Mouse (Mus musculus): Measurements from ENCODE around the gene Ppp1r9b.

Gene Ppp1r9b

DNA sequence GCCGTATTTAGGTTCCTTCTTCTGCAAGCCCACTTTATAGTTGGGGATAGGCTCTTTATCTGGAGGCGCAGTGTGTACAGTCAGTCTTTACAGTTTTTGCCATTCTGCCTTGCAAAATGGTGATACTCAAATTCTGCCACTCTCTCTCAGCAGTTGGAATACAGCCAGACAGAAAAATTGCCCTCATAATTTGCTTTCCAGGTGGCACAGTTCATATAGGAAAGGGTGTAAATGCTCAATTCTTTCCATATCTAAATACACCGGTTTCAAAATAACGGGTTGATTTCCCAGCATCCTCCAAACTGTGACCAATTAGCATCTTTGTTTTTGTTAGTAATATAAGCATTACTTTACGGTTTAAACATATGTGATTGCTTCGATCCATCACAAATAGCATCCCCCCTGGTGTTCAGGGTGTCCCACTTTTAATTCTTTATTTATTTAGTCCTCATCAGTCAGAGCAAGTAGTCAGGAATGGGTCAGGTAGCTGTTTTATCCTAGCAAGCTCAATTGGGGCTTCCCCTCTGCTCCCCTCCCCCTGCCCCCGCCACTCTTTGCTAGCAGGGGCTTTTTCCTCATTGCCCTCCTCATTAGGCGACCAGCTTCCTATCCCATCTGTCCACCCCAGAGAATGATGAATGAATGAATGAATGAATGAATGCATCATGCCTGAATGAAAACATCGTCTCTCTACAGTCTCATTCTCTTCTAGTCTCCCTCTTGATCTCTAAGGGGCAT lies 12.5 kb upstream of the Ppp1r9b start:
- no peak for DNase-seq (ENCODE audit: low spot score)

GRCm38 (mm10) chr11:94978947-94979346 lies 11.9 kb upstream of the Ppp1r9b start:
- DNase-seq (ENCODE audit: low spot score) = peak; percentile 92

DNA sequence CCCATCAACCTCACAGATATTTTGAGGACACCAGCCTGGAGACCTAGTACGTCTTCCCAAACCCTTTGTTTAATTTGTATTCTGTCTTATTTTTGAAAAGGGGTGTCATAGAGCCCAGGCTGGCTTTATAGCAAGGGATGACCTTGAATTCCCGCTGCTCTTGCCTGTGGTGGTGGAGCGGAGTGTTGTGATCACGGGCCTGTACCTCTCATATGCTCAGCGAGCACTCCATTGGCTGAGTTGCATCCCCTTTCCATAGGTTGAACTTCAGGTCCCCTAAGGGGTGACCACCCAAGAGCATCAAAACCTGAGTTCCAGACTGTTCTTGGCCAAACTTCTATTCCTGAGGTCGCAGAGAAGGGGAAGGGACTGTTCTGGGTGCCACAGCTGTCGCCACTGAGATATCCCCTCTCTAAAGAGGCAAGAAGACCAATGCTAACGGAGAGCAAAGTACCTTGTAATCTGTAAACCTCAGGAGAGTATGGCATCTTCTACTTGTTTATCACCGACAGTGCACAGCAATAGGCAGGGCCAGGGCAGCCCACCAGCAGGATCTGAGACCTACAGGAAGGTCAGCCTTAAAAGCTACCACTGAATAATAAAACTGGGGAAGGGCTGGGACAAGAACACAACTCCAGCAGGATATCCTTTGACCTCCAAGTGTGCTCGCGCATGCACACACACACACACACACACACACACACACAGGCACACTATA lies 11.2 kb upstream of the Ppp1r9b start:
- no peak for DNase-seq (ENCODE audit: low spot score)

DNA sequence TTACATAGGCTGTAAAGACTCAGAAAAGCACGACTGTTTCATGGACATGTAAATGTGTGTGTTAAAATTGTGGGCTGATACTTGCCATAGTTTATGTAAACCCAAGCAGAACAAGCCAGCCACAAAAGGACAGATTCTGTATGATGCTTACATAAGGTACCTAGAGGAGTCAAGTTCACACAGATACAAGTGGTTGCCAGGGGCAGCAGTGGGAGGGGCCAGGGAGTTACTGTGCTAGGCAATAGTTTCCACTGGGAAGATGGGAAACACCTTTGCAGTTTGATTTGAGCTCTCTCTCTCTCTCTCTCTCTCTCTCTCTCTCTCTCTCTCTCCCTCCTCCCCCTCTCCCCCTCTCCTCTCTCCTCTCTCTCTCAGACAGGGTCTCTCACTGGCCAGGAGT lies 5.7 kb upstream of the Ppp1r9b start:
- no peak for DNase-seq (ENCODE audit: low spot score)

GRCm38 (mm10) chr11:94985822-94986221 lies 5.0 kb upstream of the Ppp1r9b start:
- no peak for DNase-seq (ENCODE audit: low spot score)

- DNase-seq (ENCODE audit: low spot score) = no peak
These were observed 4.4 kb upstream of the Ppp1r9b start for GRCm38 (mm10) chr11:94986435-94986834.

GRCm38 (mm10) chr11:94987341-94987740 lies 3.5 kb upstream of the Ppp1r9b start:
- DNase-seq (ENCODE audit: low spot score) = no peak

DNA sequence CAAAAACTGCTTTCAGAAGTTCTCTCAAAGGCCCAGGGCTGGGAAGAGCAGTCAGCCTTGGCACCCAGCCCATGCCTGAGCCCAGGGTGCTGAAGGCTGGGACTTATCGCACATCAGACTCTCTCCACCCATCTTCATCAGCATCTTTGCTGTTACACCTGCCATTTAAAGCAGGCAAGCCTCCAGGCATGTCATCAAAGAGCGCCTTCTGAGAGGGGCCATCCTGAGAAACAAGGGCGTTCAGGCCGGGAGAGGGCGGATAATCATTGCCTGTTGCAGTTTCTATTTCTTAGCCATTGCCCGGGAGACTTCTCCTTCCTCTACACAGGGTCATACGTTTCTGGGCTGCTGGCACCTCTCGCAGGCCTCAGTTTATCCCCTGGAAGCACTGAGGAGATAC lies 3.0 kb upstream of the Ppp1r9b start:
- DNase-seq (ENCODE audit: low spot score) = no peak

DNA sequence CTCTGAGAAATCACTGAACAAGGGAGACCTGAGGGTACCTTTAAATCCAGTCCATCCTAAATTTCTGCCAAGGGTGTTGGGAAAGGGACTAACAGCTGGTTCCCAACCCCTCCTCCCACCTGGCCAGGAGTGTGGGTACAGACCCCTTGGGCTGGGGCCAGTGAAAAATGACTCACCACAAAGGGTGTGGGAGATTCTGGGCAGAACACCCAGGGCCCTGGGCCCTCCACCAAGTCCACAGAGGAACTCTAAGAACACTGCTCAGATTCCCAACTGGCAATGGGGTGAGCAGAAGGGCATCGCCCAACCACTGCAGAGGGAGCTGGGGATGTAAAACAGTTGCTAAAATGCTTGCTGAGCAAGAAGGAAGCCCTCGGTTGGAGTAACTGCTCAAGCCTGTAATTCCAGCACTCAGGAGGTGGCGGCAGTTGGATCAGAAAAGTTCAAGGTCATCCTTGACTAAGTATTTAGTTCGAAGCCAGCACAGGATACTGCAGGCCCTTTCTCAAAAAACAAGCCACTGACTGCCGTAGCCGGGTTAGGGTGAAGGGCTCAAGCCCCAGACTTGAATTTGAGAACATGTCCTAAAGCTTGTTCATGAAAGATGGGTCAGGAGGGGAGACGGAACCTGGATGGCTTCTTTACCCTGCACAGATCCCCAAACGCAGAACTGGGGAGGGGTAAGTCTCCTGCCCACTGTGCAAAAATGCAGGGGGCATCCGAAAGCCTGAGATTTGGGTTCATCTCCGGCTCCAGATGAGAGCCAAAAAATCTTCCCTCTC lies 1.9 kb upstream of the Ppp1r9b start:
- DNase-seq (ENCODE audit: low spot score) = no peak

DNA sequence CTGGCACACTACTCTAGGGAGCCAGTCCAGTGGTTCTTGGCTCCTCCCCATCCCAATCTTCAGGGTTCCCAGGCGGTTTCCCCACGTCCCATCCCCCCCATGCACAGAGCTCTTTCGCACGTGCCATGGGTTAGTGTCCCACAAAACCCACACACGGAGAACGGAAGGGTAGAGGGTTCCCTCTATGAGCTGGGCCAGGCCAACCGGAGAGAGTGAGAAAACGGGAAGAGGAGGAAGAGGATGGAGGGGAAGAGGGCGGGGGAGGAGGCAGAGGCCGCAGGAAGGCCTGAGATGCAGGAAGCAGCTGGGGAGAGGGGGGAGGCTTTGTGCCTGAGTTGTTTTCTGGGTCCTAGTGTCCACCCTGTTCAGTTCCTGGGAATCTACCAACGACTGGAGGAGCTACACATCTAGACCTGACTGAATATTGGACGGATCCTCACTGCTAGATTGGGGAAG lies 1.2 kb upstream of the Ppp1r9b start:
- peak; percentile 76 for DNase-seq (ENCODE audit: low spot score)

- no peak for DNase-seq (ENCODE audit: low spot score)
These were observed 610 bp upstream of the Ppp1r9b start for GRCm38 (mm10) chr11:94990102-94990748.

DNA sequence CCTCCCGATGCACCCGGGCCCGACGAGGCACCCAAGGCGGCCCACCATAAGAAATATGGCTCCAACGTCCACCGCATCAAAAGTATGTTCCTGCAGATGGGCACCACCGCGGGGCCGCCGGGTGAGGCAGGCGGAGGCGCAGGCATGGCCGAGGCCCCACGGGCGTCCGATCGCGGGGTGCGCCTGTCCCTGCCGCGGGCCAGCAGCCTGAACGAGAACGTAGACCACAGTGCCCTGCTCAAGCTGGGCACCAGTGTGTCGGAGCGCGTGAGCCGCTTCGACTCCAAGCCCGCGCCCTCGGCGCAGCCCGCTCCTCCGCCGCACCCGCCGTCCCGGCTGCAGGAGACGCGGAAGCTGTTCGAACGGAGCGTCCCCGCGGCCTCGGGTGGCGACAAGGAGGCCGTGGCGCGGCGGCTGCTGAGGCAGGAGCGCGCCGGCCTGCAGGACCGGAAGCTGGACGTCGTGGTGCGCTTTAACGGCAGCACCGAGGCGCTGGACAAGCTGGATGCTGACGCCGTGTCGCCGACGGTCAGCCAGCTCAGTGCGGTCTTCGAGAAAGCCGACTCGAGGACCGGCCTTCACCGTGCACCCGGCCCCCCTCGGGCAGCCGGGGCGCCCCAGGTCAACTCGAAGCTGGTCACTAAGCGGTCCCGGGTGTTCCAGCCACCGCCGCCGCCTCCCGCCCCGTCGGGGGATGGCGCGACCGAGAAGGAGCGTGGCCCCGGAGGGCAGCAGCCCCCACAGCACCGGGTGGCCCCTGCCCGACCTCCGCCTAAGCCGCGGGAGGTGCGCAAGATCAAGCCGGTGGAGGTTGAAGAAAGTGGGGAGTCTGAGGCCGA lies 1.0 kb downstream of the Ppp1r9b start:
- DNase-seq (ENCODE audit: low spot score) = no peak

GRCm38 (mm10) chr11:94992480-94992753 lies 1.6 kb downstream of the Ppp1r9b start:
- DNase-seq (ENCODE audit: low spot score) = no peak

GRCm38 (mm10) chr11:94992754-94993606 lies 2.1 kb downstream of the Ppp1r9b start:
- DNase-seq (ENCODE audit: low spot score) = peak; percentile 55

DNA sequence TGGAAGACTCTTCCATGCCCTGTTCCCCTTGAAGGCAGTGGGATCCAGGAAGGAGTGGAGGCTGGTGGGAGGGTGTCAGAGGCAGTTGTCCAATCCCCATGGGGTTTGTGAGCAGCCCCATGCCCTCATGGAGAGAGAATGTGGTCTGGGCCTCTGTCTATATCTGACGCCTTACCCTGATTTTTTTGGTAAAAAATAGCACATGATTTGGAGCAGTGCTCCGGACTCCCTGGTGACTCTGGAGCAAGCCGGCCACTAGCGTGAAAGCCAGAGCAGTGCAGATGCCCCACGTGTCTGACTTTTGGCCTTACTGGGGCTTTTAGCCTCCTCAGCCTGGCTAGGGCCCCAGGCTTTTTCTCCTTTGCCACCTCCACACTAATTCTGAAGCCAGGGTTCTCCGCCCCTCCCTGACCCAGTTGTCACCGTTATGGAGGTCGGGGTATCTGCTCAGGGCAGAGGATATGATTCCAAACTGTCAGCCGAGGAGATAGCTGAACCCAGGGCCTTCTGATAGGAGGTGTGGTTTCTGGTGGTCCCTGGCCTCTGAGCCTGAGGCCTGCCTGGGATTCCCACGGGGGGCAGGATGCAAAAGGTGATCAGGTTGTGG lies 3.5 kb downstream of the Ppp1r9b start:
- DNase-seq (ENCODE audit: low spot score) = no peak

- no peak for DNase-seq (ENCODE audit: low spot score)
These were observed 4.3 kb downstream of the Ppp1r9b start for GRCm38 (mm10) chr11:94994947-94995772.

- DNase-seq (ENCODE audit: low spot score) = no peak
These were observed 5.3 kb downstream of the Ppp1r9b start for GRCm38 (mm10) chr11:94996101-94996500.

DNA sequence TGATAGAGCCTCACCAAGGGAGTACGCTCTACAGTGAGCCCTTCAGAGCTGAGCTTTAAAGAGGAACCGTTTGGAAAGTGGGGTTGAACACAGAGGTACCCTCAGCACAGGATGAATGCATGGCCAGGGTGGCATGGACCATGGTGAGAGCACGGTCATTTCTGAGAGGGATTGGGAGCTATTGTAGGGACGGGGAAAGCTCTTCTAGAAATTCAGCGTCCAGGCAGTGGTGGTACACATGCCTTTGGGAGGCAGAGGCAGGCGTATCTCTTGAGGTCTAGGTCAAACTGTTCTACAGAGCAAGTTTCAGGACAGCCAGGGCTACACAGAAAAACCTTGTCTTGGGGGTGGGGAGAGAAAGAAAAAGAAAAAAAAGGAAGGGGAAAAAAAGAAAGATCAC lies 6.1 kb downstream of the Ppp1r9b start:
- DNase-seq (ENCODE audit: low spot score) = no peak

DNA sequence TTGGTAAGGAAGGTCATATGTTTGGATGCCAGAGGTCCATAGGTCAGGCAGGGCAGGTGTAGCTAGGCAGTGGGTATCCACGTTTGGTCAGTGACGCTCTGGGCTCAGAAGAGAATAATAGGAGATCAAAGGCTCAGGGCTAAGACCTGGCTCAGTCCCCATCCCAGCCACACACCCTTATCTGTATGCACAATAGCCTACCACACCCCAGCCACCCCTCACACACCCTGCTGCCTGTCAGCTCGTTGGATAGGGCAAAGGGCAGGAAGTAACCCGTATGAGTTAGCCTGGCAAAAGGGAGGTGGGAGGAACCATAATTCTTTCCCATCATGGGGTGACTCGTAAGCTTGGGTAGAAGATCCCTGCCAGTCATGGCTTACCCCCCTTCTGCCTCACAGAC lies 6.8 kb downstream of the Ppp1r9b start:
- DNase-seq (ENCODE audit: low spot score) = no peak

All from ovary, adult 18-20 months (tissue).